Mouse (Mus musculus): ENCODE measurements around the gene Gm9508.
"Not testable (repeated sequence)": the region's sequence is repeated elsewhere in the genome, so short reads cannot be mapped to it uniquely, and the experiment has no call there.

Gene Gm9508

DNA sequence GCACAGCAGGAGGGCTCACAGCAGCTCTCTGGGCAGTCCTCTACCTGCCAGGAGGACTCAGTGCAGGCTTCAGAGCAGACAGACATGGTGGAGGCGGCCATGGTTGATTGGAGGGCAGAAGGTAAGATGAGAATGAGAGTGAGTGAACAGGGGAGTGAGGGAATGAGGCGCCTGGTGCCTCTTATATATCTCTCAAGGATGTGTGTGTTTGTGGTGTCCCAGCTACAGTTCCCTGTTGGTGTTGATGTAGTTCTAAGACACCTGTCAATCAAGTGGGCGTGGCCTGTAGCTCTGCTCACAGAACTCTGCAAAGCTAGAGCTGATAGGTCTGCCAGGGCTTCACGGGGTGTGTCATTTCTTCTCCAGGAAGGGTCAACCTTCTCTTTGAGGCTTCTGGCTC is at the start of gene Gm9508:
TSS of gene Gm9508 (minus strand) at position 101 of the 400 bp plus-strand sequence.
- no peak for DNase-seq

DNA sequence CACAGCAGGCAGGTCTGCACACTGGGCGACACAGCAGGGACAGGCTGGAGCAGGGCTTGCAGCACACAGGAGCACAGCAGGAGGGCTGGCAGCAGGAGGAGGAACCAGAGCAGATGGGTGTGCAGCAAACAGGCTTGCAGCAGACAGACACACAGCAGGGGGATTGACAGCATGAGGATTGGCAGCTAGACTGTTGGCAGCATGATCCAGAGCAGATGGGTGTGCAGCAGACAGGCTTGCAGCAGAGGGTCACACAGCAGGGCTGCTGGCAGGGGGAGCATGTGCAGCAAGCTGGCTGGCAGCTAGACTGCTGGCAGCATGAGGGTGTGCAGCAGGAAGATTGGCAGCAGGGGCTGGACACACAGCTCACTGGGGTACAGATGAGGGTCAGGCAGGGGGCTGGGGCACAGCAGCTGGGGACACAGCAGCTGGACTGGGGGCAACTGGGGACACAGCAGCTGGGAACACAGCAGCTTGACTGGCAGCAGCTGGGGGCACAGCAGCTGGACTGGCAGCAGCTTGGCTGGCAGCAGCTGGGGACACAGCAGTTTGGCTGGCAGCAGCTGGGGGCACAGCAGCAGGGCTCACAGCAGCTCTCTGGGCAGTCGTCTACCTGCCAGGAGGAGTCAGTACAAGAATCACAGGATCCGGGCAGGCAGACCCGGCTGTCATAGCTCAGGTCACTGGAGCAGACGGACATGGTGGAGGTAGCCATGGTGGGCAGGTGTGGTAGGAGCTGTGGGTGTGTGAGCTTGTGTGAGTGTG is 45.1 kb upstream of the Gm9508 start, which contains the start of gene Gm18596:
TSS of gene Gm18596 (minus strand) at position 715 of the 765 bp plus-strand sequence.
- DNase-seq = not testable (repeated sequence)

DNA sequence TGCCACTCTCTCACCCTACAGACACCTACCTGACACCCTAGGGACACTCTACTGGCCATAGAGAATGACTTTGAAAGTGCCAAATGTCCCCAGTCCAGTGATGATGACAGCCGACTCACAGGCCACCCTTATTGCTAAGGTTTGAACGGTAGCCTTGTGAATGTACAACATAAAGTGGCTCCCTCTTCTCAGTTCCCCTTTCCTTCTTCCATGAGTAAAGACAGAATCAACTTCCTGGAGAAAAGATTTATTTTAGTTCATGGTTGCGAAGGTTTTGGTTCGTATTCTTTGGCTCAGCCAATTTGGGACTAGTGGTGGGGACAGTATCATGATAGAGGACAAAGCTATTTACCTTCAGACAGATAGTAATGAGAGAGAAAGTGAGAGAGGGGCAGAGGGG is 41.9 kb upstream of the Gm9508 start:
- DNase-seq = no peak

DNA sequence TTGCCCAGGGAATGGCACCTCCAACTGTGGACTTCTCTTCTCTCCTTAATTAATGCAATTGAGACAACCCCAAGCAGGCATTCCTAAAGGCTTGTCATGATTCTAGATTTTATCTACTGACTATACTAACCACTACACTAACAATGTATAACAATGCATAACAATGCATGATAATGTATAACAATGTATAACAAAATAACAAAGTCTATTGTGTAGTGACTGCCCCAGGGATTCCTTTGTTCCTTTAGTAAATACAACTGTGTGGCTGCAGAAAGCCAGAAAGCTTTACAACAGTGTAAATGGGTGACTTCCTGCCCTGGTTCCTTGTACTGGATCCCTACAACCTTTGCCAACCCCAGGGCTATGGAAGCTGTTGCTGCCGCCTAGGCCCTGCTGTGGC is 38.9 kb upstream of the Gm9508 start:
- no peak for DNase-seq

DNA sequence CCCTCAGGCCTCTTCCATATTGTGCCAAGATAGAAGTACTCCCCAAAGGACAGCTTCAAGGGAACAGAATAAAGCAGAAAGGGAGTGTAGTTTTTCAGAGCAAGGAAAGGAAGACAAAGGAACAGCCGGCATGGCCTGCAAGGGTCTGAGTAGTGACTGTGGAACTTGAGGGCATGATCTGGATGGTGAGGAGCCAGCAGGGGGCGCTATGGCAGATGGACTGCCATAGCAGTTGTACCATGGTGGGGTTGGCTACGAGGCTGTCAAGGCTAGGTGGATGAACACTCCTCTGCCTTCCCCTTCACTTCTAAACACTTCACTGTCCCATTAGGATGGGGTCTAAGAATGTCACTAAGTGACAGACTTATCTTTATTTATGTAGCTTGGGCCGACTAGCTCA is 32.2 kb upstream of the Gm9508 start:
- DNase-seq = no peak

DNA sequence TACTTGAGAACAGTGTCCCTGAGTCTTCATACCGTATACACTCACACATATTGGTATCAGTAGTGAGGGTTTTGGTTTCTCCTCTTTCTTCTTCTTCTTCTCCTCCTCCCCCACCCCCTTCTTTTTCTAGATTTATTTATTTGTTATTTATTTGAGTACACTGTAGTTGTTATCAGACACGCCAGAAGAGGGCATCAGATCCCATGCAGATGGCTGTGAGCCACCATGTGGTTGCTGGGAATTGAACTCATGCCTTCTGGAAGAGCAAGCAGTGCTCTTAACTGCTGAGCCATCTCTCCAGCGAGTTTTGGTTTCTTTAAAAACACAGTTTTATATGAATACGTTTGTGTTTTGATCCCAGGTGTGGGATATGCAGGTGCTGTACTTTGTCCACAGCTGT is 31.2 kb upstream of the Gm9508 start:
- DNase-seq = no peak

DNA sequence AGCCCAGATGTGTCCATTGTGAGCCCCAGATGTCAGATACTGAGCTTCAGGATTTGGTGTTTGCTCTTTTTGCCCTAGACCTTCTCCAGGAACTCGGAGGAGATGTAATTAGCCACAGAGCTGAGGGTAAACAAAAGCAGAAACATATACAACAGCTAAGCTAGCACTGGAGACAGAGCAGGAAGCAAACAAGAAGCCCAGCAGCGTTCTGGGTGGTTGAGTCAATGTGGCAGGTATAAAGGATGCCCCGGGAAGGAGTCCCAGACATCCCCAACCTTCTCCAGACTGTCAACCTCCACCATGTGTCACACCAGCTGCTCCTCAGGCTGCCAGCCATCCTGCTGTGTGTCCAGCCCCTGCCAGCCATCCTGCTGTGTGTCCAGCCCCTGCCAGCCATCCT is 29.2 kb upstream of the Gm9508 start, which contains the start of gene Gm10100:
TSS of gene Gm10100 (plus strand) at position 301 of the 400 bp plus-strand sequence.
- DNase-seq = peak; percentile 8

DNA sequence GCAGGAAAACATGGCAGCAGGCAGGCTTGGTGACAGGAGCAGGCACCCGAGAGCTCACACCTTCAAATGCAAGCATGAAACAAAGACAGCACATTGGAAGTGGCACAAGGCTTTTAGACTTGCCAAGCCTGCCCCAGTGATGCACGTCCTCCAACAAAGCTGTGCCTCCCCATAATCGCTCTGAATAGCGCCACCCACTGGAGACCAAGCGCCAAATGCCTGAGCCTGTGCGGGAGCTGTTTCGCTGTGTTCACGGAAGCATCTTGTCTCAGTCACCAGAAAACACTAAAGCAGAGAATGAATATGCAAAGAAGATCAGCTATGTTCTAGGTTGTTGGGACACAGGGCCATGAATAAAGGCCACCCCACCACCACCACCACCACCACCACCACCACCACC is 27.8 kb upstream of the Gm9508 start:
- DNase-seq = no peak

DNA sequence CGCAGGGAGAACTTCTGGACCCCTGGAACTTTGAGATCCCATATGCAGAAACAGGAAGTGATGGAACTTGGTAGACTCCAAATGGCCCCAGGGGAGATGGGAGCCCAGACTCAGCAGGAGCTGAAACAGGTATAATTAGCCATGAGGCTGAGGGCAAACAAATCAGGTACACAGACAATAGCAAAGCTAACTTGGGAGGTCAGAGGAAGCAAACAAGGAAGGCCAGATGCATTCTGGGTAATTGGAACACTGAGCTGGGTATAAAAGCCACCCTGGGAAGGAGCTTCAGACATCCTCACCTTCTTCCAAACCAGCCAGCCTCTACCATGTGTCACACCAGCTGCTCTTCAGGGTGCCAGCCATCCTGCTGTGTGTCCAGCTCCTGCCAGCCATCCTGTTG is 23.3 kb upstream of the Gm9508 start, which contains the start of gene Krtap12-1:
TSS of gene Krtap12-1 (plus strand) at position 301 of the 400 bp plus-strand sequence.
- not testable (repeated sequence) for DNase-seq

DNA sequence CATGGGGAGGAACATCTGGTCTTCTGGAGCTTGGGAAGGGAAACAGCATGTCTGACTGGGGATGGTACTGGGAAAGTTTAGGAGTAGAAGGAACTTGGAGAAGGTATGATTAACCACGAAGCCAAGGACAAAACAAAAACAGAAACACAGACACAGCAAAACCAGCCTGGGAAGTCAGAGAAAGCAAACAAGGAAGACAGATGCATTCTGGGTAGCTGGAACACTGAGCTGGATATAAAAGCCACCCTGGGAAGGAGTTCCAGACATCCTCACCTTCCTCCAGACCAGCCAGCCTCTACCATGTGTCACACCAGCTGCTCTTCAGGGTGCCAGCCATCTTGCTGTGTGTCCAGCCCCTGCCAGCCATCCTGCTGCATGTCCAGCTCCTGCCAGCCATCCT is 18.5 kb upstream of the Gm9508 start, which contains the start of gene Gm10142:
TSS of gene Gm10142 (plus strand) at position 301 of the 400 bp plus-strand sequence.
- DNase-seq = no peak

DNA sequence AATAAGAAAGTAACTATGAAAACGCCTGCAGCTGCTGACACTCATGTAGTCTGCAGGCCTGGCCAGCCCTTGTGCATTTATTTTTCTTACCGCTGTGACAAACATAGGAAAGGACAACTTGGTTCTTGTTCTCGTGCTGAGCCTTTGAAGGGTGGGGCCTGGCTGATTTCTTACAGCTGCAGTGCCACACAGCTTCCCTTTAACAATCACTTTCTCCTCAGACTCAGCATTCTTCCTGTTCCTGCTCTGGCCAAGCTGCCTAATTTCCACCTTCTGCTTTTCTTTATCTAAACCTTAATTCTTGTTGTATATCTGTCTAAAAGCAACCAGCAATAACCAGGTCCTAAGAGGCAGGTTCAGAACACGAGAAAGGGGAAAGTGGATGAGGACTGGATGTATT is 16.7 kb upstream of the Gm9508 start:
- DNase-seq = no peak

DNA sequence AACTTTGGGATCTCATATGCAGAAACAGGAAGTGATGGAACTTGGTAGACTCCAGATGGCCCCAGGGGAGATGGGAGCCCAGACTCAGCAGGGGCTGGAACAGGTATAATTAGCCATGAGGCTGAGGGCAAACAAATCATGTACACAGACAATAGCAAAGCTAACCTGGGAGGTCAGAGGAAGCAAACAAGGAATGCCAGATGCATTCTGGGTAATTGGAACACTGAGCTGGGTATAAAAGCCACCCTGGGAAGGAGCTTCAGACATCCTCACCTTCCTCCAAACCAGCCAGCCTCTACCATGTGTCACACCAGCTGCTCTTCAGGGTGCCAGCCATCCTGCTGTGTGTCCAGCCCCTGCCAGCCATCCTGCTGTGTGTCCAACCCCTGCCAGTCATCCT is 14.1 kb upstream of the Gm9508 start, which contains the start of gene Gm10024:
TSS of gene Gm10024 (plus strand) at position 301 of the 400 bp plus-strand sequence.
- DNase-seq = not testable (repeated sequence)

DNA sequence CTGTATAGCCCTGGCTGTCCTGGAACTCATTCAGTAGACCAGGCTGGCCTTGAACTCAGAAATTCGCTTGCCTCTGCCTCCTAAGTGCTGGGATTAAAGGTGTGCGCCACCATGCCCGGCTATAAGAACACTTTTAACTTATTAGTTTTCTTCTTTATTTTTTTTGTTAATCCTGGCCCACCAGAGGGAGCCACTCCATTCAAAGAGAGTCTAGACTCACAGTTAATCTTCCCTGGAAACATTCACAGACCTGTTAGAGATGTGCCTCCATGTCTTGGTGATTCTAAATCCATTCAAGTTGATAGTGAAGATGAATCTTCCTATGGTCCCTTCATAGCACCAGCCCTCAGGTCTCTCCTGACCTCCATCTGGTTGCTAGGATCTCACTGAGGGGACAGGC is 12.8 kb upstream of the Gm9508 start:
- DNase-seq = no peak

DNA sequence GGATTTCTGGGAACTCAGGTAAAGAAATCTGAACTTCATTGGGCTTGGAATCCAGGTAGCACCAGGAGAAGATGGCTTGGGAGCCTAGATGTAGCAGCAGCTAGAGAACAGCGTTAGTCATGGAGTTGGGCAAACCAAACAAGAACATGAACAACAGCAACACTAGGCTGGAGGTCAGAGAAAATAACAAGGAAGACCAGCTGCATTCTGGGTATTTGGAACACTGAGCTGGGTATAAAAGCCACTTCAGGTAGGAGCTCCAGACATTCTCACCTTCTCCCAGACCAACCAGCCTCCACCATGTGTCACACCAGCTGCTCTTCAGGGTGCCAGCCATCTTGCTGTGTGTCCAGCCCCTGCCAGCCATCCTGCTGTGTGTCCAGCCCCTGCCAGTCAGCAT is 9.3 kb upstream of the Gm9508 start, which contains the start of gene Gm10272:
TSS of gene Gm10272 (plus strand) at position 301 of the 400 bp plus-strand sequence.
- DNase-seq = no peak

DNA sequence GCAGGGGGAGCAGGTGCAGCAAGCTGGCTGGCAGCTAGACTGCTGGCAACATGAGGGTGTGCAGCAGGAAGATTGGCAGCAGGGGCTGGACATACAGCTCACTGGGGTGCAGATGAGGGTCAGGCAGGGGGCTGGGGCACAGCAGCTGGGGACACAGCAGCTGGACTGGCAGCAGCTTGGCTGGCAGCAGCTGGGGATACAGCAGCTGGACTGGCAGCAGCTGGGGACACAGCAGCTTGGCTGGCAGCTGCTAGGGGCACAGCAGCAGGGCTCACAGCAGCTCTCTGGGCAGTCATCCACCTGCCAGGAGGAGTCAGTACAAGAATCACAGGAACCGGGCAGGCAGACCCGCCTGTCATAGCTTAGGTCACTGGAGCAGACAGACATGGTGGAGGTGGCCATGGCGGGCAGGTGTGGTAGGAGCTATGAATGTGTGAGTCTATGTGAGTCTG is 6.7 kb downstream of the Gm9508 start, which contains the start of gene Gm19402:
TSS of gene Gm19402 (minus strand) at position 402 of the 452 bp plus-strand sequence.
- not testable (repeated sequence) for DNase-seq

DNA sequence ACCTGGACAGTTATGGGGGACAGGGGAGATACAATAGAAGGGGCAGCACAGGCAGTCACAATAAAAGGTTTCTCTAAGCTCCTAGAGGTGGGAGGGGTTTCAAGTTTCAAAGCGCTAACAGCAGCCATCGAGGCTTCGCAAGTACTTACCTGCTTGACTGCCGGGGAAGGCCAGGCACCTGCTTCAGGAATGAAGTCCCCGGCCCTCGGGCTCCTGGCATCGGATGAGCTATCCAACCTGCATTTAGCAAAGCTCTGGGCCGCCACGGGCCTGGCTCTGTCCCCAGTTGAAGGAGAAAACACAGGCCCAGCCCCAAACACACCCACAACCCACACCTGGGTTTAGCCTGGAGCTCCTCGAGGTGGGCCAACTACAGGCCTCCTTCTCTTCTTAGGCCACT is 10.0 kb downstream of the Gm9508 start:
- DNase-seq = no peak

DNA sequence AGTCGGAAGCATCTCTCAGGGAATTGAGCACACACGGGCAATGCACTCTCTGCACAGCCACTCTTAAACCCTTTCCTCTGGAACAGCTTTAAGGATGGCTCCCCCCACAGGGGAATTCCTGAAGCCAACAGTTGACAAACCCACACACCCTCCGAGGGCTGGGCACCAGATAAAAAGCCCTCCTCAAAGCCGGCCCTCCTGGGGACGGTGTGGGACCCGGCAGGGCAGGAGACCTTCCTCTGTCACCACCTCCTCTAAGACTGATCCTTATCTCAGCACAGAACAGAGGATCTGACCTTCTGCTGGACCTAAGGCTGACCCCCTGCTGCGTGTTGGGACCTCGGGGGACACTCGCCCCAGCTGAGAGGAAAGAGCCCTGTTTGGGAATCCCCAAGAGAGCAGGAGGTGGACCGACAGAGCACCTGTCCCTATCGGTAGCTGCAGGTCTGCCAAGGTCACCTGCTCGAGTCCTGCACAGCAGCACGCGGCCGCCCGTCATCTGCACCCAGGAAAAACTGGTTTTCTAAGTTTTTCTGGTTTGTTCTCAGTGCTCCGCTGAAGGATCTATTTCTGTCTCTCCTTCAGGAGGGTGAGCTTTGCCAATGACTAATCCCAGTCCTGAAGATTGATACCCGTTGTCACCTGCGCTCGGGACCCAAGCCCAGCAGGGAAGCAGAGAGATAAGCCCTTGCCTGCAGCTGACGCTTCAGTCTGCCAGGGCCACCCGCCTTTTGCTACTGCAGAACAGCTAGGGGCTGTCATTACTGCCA is 11.0 kb downstream of the Gm9508 start, which contains the start of gene Tspear:
TSS of gene Tspear (plus strand) at position 675 of the 770 bp plus-strand sequence.
- no peak for DNase-seq

DNA sequence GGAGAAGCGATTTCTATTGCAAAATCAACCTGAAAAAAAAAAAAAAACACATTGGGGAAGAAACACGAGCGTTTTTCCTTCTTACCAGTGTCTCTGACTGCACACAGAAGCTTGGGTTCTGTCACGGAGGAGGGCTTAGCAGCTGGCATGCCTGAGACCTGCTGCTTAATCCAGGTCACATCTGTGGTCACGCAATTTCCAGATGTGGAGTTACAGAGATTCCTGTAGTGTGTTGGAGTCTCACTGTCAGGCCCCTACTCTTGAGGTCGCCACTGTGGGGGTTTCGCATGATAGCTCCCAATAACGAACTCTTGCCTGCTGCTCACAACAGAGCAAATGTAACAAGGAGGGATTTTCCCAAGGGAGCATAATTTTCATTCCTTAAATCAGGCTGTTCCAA is 12.9 kb downstream of the Gm9508 start:
- no peak for DNase-seq

DNA sequence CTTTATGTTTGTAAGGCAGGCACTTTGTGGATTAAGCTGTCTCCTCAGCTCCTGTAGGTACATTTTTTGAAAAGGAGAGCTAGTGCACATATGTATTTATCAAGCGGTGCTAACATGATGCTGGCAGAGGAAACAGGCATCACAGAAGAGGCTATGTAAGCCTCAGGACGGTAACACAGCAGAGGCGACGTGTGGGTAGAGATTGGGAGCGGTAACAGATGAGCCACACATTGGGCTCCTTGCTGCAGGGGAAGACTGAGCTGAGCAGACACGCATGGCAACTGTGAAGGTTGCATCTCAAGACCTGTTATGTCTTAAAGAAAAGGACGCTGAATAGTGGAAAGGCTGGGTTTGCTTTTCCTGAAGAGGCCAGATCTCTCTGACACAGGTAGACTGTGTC is 14.0 kb downstream of the Gm9508 start:
- no peak for DNase-seq

DNA sequence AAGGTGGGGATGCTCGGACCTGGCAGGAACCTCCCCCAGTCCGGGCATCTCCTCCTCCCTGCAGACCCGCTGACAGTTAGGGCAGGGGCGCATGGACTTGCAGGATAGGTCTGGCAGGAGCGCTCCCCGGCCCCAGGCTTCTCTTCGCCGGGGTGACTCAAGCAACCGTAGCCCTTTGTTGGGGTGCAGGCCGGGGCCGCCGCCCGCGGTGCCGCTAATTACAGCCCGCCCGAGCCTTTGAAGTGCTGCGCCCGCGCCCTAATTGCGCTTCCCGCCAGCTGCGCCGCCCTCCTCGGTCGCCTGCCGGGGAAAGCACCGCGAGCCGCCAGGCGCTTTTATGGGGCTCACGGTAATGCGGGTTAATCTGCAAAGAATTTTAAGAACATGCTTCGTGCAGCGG is 19.5 kb downstream of the Gm9508 start:
- no peak for DNase-seq

DNA sequence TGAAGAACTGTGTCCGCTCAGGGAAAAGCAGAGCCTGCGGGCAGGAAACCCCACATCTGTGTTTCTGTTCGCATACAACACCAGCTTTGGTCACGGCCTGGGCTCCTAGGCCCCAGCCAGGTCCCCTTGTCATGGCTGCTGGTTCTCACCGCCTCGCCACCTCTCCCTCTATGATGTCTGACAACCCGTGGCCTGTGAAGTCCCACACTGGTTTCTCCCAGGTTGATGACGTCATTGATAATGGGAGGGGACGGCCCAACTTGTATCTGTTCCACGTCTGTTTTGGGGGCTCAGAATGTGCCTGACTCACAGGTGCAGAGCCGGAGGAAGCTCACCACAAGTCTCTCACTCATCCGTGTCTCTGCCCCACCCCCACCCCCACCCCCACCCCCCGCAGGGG is 23.3 kb downstream of the Gm9508 start:
- DNase-seq = no peak

DNA sequence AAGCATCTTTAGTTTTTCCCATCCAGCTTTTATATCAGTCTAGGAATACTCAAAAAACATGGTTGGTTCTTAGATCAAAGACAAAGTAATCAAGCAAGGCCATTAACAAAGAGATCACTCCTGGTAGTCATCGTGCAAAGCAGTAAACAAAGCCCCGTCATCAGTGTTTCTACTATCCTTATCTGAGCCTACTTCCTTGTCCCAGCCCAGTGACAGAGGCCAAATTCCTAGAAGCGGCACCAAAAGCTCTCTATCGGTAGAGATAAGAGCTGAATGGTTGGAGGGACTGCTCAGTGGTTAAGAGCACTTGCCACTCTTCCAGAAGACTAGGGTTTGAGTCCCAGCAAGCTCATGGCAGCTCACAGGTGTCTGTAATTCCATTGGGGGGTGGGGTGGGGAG is 25.5 kb downstream of the Gm9508 start:
- DNase-seq = no peak

DNA sequence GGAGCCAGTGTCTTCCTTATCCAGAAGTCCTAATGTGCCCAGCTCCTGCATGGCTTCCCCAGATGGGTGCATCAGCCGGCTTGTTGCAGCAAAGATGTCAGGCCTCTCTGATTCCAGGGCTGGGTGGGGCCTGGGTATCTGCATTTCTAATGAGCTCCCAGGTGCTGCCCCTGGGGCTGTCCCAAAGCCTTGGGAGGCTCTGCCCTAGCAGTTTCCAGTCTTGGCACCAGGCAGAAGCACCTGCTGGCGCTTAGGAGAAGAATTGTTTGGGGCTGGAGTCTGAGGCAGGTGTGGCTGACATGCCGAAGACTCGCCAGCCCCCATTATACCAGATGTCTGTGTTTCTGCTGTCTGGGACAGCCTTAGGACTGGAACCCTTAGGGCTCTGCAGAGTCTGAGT is 26.3 kb downstream of the Gm9508 start:
- DNase-seq = no peak
